Mouse (Mus musculus) neural tube, embryonic 11.5 days (tissue): Measurements from ENCODE around the gene Gm20388. TPM values are rescaled to one million over a fixed set of nuclear protein-coding genes. Genes with fewer than 3 reads are reported as not detected.

ENCODE experiments used
- ATAC-seq: fragments of 200-750 bp; cut with Nextera tagmentation; 2 replicates; pipeline ENCODE4 v1.8.0; 2017; ENCODE audit warnings: moderate number of reproducible peaks, mild to moderate bottlenecking, moderate TSS enrichment, moderate library complexity; ENCODE audit not compliant: insufficient read depth, low FRiP score, low TSS enrichment
- DNase-seq: peaks from one replicate; pipeline ENCODE4 v3.0.0-alpha.2; 2015; ENCODE audit warnings: low spot score
- H3K27ac ChIP-seq: fragments of 300-500 bp; sonication (generic); 2 replicates; pipeline ENCODE4 v1.5.1; 2014; ENCODE audit warnings: low read depth, mild to moderate bottlenecking, low read length
- H3K27me3 ChIP-seq: fragments of 300-500 bp; sonication (generic); 2 replicates; pipeline ENCODE4 v1.6.1; 2014; ENCODE audit warnings: mild to moderate bottlenecking, low read length, mixed read lengths; ENCODE audit not compliant: control insufficient read depth, insufficient read depth
- H3K36me3 ChIP-seq: fragments of 300-500 bp; sonication (generic); 2 replicates; pipeline ENCODE4 v1.6.1; 2014; ENCODE audit warnings: mild to moderate bottlenecking, low read length, moderate library complexity, mixed read lengths; ENCODE audit not compliant: control insufficient read depth, insufficient read depth
- H3K4me1 ChIP-seq: fragments of 300-500 bp; sonication (generic); 2 replicates; pipeline ENCODE4 v1.6.1; 2014; ENCODE audit warnings: low read length, mixed read lengths; ENCODE audit not compliant: control insufficient read depth, insufficient read depth
- H3K4me2 ChIP-seq: fragments of 300-500 bp; sonication (generic); 2 replicates; pipeline ENCODE4 v1.6.1; 2014; ENCODE audit warnings: low read depth, mild to moderate bottlenecking, moderate library complexity
- H3K4me3 ChIP-seq: fragments of 300-500 bp; sonication (generic); 2 replicates; pipeline ENCODE4 v1.5.1; 2014; ENCODE audit warnings: low read depth, low read length
- H3K9ac ChIP-seq: fragments of 300-500 bp; sonication (generic); 2 replicates; pipeline ENCODE4 v1.6.1; 2014; ENCODE audit warnings: mild to moderate bottlenecking, low read length
- H3K9me3 ChIP-seq: fragments of 300-500 bp; sonication (generic); 2 replicates; pipeline ENCODE4 v1.6.1; 2016; ENCODE audit warnings: low read length; ENCODE audit not compliant: control insufficient read depth
- WGBS: fragments of 180-500 bp; shearing (Covaris S2); extraction: QIAGEN DNeasy Blood & Tissue Kit; methylation state at CpG from one replicate; pipeline ENCODE4 v1.1.7; 2014; 5-methylcytosine and 5-hydroxymethylcytosine counted together
- polyA plus RNA-seq: library from polyadenylated mRNA; unstranded; fragments of >200 nt; fragmentation: Nextera tagmentation; extraction: Ambion mirVana; gene quantifications from 2 replicates; pipeline ENCODE4 v1.2.1, GENCODE M21; 2014

The Gm20388 gene
- polyA plus RNA-seq, 1 experiment from 2014 or later = not detected

- Histone ChIP-seq H3K4me1 (peaks cover 6% of the 10 kb centered on the region; the same call in 1 of the 2 replicates), H3K4me3 (peak within 1 kb of the TSS; percentile 82), H3K27ac (peak within 1 kb of the TSS; percentile 92), H3K27me3 (no peaks in the 10 kb centered on the region), H3K9me3 (no peaks in the 10 kb centered on the region), H3K4me2 (peak within 1 kb of the TSS; percentile 67), H3K36me3 (no peaks in the 10 kb centered on the region), H3K9ac (peak within 1 kb of the TSS; percentile 77)
- DNase-seq (peak; percentile 97), ATAC-seq (peak; percentile 90)
- WGBS = under 1% methylated on average over 75 of the region's 75 CpGs
These were observed 3463.0 kb downstream of the Gm20388 start, which contains the start of gene Tcf25 for GRCm38 (mm10) chr8:123373403-123374238. Gene Tcf25, plus strand, starts transcription at chr8:123373753.

GRCm38 (mm10) chr8:123374239-123374578, 3463.6 kb downstream of the Gm20388 start:
- 2% methylated on average over 20 of the region's 20 CpGs for WGBS
- no peaks in the 10 kb centered on the region for H3K9me3 ChIP-seq
- peak; percentile 80 for ATAC-seq
- H3K4me1 ChIP-seq = peaks cover 6% of the 10 kb centered on the region; the same call in 1 of the 2 replicates
- peak overlapping the region; percentile 67 for H3K4me2 ChIP-seq
- no peaks in the 10 kb centered on the region for H3K36me3 ChIP-seq
- peak overlapping the region; percentile 82 for H3K4me3 ChIP-seq
- H3K27ac ChIP-seq = peak overlapping the region; percentile 92
- DNase-seq = peak; percentile 96
- H3K27me3 ChIP-seq = no peaks in the 10 kb centered on the region
- H3K9ac ChIP-seq = peak overlapping the region; percentile 77

DNA sequence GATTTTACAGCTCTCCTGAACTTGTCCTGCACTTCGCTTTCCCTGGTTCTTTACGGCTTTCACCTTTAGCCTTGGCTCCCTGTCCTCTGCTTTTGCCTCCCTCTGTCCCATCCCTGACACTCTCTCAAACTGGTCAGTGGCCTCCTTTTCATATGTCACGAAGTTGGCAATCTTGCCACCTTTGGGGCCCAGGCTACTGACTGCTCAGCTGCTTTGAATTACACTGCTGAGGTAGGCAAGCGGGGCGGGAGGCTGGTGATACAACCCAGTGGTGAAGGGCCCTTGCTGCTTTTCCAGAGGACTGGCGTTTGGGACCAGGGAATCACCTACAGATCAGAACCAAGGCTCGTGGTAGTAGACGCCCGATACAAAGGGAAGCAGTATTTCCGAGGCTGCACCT, 3465.1 kb downstream of the Gm20388 start:
- H3K4me3 ChIP-seq = no peak overlapping the region
- DNase-seq (no peak), ATAC-seq (no peak)
- 86% methylated on average over 10 of the region's 10 CpGs for WGBS
- H3K9me3 ChIP-seq = no peaks in the 10 kb centered on the region
- H3K4me1 ChIP-seq = peaks cover 6% of the 10 kb centered on the region; the same call in 1 of the 2 replicates
- no peaks in the 10 kb centered on the region; the same call in 1 of the 2 replicates for H3K36me3 ChIP-seq
- no peaks in the 10 kb centered on the region for H3K27me3 ChIP-seq
- no peak overlapping the region for H3K27ac ChIP-seq
- H3K9ac ChIP-seq = no peak overlapping the region
- no peak overlapping the region for H3K4me2 ChIP-seq

DNA sequence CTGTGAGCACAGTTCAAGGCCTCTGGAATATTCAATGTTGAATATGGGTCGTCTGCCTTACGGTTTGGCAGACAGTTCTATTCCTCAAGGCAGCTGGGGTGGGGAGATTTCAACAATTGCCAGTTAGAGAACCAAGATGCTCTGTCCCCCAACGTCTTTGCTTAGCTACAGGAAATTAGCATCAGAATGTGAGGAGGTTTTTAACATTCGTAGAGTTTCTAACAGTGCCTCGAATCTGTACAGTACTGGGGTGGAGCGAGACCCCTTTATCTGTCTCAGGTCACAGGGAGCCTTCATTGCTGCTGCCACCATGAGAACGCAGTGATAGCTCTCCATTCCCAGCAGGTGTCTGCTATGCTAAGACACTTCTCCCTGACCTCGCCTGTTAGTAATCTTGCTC, 3465.5 kb downstream of the Gm20388 start:
- Histone ChIP-seq H3K4me3 (no peak overlapping the region), H3K4me2 (no peak overlapping the region), H3K27me3 (no peaks in the 10 kb centered on the region), H3K9me3 (no peaks in the 10 kb centered on the region), H3K36me3 (no peaks in the 10 kb centered on the region; the same call in 1 of the 2 replicates), H3K4me1 (peaks cover 6% of the 10 kb centered on the region; the same call in 1 of the 2 replicates), H3K9ac (no peak overlapping the region), H3K27ac (no peak overlapping the region)
- 65% methylated on average over 8 of the region's 8 CpGs for WGBS
- ATAC-seq (no peak), DNase-seq (no peak)

DNA sequence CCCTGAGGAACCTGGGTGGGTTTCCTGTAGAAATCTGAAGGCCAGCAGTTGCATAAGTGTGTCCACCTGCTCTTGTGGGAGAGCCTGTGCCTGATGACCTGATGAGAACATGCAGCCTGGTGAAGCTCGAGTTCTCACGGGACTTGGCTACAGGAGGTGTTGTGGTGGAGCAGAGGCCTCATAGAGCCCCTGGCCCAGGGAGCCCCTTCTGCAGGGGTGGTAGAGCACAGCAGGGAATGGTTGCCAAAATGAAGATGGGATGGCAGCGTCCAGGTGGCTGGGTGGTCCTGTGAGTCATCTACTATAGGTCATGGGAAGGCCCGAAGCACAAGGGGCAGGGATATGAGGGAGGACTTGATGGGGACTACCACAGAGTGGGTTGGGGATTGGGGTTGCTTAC, 3471.1 kb downstream of the Gm20388 start:
- H3K27ac ChIP-seq = no peak overlapping the region
- H3K27me3 ChIP-seq = no peaks in the 10 kb centered on the region
- no peak overlapping the region for H3K4me2 ChIP-seq
- 89% methylated on average over 4 of the region's 4 CpGs for WGBS
- DNase-seq (no peak), ATAC-seq (no peak)
- no peak overlapping the region for H3K4me3 ChIP-seq
- no peaks in the 10 kb centered on the region for H3K4me1 ChIP-seq
- no peaks in the 10 kb centered on the region for H3K9me3 ChIP-seq
- H3K9ac ChIP-seq = no peak overlapping the region
- H3K36me3 ChIP-seq = peaks cover 18% of the 10 kb centered on the region

DNA sequence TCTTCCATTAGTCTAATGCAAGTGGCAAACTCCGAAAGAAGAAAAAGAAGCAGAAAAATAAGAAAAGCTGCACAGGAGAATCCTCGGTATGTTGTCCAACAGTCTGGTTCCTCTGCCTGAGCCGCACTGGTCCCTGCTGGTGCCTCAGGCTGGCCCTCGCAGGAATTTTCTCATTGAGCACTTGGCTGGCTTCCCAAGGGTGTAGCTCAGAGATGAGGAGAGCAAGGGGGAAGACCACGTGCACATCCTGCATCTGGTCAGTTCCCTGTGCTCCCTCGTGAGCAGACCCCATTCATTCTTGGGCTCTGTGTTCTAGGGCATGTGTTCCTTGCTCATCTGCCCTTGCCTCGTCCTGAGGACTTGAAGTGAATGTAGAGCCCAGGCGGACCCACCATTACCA, 3471.9 kb downstream of the Gm20388 start:
- Histone ChIP-seq H3K4me3 (no peak overlapping the region), H3K36me3 (peaks cover 21% of the 10 kb centered on the region)

DNA sequence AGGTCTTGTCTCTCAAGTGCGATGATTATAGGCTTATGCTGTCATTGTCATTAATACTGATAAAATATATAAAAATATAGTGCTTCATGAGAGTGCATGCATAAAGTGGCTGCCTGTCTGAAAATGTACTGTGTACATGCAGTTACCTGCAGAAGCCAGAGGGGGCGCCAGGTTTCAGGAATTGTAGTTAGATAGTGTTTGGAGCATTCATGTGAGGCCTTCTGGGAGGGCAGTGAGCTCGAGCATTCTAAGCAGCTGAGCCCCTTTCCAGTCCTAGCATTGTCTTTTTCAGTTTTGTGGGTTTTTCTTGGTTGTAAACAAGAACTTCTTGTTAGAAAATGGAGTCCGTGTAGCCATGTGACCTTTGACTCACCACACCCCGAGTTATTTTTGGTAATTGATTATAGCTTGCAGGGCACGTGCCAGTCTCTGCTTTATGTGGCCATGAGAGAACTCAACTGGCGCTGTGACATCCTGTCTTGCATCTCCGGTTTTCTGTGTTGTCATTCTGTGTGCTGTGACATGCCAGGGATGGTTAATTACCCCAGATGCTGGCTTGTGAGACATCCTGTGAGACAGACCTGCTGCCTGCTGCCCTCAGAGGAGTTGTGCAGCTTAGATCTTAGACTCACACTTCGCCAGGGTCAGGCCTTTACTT, 3474.4 kb downstream of the Gm20388 start:
- Histone ChIP-seq H3K9ac (no peak overlapping the region), H3K9me3 (no peaks in the 10 kb centered on the region), H3K4me1 (no peaks in the 10 kb centered on the region), H3K27ac (no peak overlapping the region), H3K27me3 (no peaks in the 10 kb centered on the region), H3K36me3 (peaks cover 28% of the 10 kb centered on the region), H3K4me3 (no peak overlapping the region), H3K4me2 (no peak overlapping the region)
- ATAC-seq (no peak), DNase-seq (peak; percentile 26)
- 71% methylated on average over 9 of the region's 9 CpGs for WGBS

More for the DNA sequence above, 3471.9 kb downstream of the Gm20388 start:
- DNase-seq (no peak), ATAC-seq (no peak)
- Histone ChIP-seq H3K27ac (no peak overlapping the region), H3K4me2 (no peak overlapping the region), H3K27me3 (no peaks in the 10 kb centered on the region), H3K4me1 (no peaks in the 10 kb centered on the region), H3K9me3 (no peaks in the 10 kb centered on the region), H3K9ac (no peak overlapping the region)
- WGBS = 93% methylated on average over 8 of the region's 8 CpGs

DNA sequence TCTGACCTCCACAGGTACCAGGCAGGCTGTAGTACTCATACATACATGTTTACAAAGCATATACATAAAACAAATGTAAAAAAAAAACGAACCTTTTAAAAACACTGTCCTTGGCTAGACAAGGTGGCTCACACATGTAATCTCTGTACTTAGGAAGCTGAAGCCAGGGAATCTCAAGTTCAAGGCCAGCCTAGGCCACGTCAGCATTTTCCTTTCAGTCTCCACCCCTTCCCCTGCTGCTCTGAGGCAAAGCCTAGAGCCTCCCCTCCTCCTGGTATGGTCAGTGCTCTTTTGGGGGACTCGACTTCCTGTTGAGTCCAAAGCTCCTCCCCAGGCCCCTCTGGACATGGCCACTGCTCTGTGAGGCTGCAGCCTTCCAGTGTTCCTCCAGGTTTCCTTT, 3476.4 kb downstream of the Gm20388 start:
- Histone ChIP-seq H3K27me3 (no peaks in the 10 kb centered on the region), H3K27ac (no peak overlapping the region), H3K36me3 (peaks cover 28% of the 10 kb centered on the region), H3K9ac (no peak overlapping the region), H3K4me2 (no peak overlapping the region), H3K4me3 (no peak overlapping the region), H3K4me1 (no peaks in the 10 kb centered on the region), H3K9me3 (no peaks in the 10 kb centered on the region)
- ATAC-seq (no peak), DNase-seq (no peak)
- WGBS = 87% methylated on average over 3 of the region's 3 CpGs
